Mouse (Mus musculus) A20 (cell line): Measurements from ENCODE around the gene Olfr527.

Experiments
- DNase-seq: peaks from one replicate; pipeline ENCODE4 v3.0.0-alpha.2; 2011; ENCODE audit warnings: low read depth, low spot score

The Olfr527 gene

DNA sequence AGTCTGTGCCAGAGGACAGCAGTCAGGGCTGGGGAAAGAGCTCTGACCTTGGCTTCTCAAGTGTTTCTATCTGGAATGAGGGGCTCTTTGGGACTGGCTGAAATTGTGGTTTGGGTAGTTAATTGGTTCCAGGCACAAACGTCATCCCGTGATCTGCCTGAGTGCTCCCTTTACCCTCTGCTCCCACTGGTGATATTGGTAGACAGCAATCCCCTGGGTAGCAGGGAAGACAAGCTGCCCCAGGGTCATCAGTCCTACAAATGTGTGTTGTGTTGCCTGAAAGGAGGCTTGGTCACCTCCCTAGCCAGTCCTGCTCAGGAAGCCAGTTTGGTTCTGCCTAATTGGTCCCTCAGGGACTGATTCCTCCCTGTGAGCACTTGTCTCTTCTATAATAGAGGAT lies at the start of gene Olfr527:
TSS of gene Olfr527 (plus strand) at position 301 of the 400 bp plus-strand sequence.
- no peak for DNase-seq

DNA sequence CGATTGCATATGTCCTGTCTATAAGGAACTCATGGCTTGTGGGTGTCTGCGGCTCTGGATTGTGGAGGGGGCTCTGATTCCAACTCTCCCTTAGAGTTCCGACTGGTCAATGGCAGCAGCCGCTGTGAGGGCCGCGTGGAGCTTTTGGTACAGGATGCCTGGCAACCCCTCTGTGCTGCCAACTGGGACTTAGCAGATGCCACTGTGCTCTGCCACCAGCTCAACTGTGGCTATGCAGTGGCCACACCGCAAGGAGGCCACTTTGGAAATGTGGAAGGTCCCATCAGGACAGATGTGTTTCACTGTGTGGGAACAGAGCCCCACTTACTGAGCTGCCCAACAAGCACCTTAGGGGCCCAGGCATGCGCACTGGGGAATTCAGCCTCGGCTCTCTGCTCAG lies 38.1 kb upstream of the Olfr527 start:
- DNase-seq, result no peak

GRCm38 (mm10) chr7:140296876-140297275 lies 36.9 kb upstream of the Olfr527 start:
- no peak for DNase-seq

GRCm38 (mm10) chr7:140299416-140299815 lies 34.4 kb upstream of the Olfr527 start:
- DNase-seq, result no peak

DNA sequence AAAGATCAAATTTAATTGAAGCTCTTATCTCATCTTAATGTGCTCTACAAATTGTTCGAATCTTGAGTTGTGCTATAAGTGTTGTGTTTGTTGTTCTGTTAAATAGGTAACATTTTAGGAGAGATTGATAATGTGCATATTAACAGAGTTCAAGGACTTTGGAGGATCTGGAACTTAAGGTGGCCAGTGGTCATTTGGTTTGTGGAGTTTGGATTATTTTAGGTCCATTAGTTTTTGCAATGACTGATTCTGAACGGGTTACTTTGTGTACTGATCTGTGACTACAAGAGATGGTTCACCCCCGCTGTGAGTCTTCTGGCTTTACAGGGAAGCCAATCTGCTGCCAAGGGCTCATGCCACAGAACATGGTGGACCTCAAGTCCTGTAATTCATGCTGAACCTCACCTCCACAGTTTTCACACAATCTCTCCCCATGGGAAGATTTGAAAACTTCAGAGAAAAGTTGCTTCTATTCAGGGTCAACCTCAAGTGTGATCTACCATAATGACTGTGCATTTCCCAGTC lies 13.9 kb upstream of the Olfr527 start:
- DNase-seq, result no peak

DNA sequence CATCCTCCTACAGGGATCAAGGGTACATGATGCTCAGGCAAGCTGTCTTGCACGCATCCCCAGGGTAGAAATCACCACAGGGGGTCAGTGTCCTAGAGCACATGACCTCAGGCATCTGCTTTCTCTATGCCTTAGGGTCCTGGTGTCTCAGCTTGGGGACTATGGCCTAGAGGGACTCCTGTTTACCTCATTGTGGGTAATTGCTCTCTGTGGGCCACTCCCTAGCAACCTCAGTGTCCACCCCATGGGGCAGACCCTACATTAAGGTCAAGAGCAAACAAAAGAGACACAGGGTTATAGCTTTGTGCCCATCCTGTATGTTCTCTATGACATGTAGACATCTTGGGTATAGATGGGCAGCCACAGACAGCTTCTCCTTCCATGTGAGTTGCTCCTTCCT lies 13.3 kb upstream of the Olfr527 start, which contains the start of gene Olfr525:
TSS of gene Olfr525 (plus strand) at position 301 of the 400 bp plus-strand sequence.
- no peak for DNase-seq

DNA sequence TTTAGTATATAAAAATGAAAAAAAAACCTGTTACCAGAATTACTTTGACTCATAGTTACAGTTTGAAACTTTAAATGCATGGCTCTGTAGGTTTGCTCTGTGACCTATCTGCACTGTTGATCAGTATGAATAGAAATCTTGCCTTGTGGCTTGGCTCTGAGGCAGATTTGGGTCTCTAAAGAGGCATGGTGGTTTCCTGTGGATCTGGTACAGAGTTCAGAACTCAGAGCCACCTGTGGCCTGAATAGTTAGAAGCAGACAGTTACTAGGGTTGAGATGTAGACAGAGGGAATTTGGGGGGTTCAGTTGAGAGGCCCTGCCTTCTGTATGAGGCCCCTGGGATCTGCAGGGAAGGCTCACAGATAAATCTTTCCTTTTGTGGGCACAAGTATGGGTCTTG lies 12.7 kb upstream of the Olfr527 start:
- no peak for DNase-seq

DNA sequence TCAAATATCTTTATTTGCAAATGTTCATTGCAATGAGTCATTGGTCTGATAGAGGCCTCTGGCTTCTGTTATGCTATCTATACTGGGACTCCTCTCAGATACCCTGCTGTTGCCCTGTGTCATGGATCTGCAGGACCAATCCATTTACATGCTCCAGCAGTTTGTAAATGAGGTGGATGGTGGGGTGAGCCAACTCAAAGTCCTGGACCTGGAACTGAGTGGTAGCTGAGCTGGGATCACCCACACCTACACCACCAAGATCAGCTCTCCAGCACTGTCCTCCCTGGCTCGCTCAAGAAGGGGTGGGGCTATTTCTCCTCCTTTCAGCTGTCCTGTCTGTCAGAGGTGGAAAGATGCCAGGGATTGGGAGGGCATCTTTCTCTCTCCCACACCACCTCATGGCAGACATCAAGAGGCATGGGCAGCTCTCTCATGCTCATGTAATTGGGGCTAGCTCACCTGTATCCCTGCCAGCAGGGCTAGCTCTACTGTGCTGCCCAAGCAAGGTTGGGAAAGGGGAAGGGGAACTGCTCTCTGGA lies 4.0 kb upstream of the Olfr527 start:
- no peak for DNase-seq

GRCm38 (mm10) chr7:140361571-140361970 lies 27.8 kb downstream of the Olfr527 start, which contains the start of gene Olfr60:
TSS of gene Olfr60 (minus strand) at chr7:140361671.
- DNase-seq, result no peak

DNA sequence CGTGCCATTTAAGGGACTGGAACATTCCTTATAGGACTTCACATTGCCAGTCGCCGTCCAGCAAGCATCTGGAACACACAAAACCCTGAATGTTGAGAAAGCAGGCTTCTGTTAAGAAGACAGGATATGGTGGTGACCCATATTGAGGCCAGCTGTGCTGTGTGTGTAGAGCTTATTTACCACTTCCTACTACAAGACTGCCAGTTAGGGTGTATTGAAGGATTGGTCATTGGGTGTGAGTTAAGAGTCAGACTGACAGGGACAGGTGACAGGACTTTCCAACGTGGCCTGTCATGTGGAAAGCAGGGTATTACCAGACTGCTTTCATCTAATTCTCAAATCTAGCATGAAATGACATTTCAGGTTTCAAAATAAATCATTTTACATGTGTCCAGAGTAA lies 40.5 kb downstream of the Olfr527 start:
- no peak for DNase-seq

- no peak for DNase-seq
These were observed 42.4 kb downstream of the Olfr527 start, which contains the start of gene Olfr530 for GRCm38 (mm10) chr7:140376231-140376630. TSS of gene Olfr530 (minus strand) at chr7:140376331.

DNA sequence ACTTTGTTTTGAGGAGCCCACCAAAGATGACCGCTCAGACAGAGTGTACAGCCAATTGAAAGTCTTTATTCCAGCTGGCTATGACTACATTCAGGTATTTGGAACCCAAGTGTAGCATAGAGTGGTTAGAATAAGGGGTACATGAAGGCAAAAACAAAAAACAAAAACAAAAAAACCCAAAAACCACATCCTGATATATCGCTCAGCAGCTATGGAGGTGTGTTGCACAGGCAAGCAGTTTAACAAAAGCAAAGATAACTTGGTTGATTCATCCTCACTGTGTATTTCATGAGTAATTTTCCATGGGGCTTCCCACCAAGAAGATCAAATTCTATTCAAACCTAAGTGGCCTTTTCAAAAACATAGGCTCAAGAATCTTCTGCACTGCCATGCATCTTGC lies 43.1 kb downstream of the Olfr527 start:
- DNase-seq, result no peak
